Mouse (Mus musculus) right cerebral cortex, adult 2 months (tissue): ENCODE measurements around the gene Grik4.

Experiments
- DNase-seq, 2 experiments: peaks; one replicate each; pipeline ENCODE4 v3.0.0; 2021 to 2022; ENCODE audit warnings: low spot score in 2 of 2

The Grik4 gene

GRCm38 (mm10) chr9:42503709-42504108 lies 440.6 kb downstream of the Grik4 start:
- no peak for DNase-seq

GRCm38 (mm10) chr9:42496296-42496695 lies 448.0 kb downstream of the Grik4 start:
- no peak for DNase-seq

GRCm38 (mm10) chr9:42491780-42492179 lies 452.5 kb downstream of the Grik4 start:
- peak; percentile 59 to 71 for DNase-seq

GRCm38 (mm10) chr9:42490589-42491382 lies 453.5 kb downstream of the Grik4 start:
- DNase-seq: no peak

- no peak for DNase-seq
Observed at GRCm38 (mm10) chr9:42488071-42488470, 456.2 kb downstream of the Grik4 start.

GRCm38 (mm10) chr9:42486913-42487312 lies 457.4 kb downstream of the Grik4 start:
- no peak for DNase-seq

- no peak for DNase-seq
Observed at GRCm38 (mm10) chr9:42484667-42485066, 459.6 kb downstream of the Grik4 start.

- no peak for DNase-seq
Observed at GRCm38 (mm10) chr9:42482944-42483343, 461.3 kb downstream of the Grik4 start.

- DNase-seq: no peak
Observed at GRCm38 (mm10) chr9:42476166-42476565, 468.1 kb downstream of the Grik4 start.

GRCm38 (mm10) chr9:42474244-42474643 lies 470.0 kb downstream of the Grik4 start:
- no peak for DNase-seq

- DNase-seq: peak; percentile 92 to 96
Observed at GRCm38 (mm10) chr9:42471921-42472747, 472.2 kb downstream of the Grik4 start.

- DNase-seq: peak in 1 of 2 experiments; percentile 35
Observed at GRCm38 (mm10) chr9:42471214-42471613, 473.1 kb downstream of the Grik4 start.

GRCm38 (mm10) chr9:42469323-42469722 lies 475.0 kb downstream of the Grik4 start:
- DNase-seq: no peak

GRCm38 (mm10) chr9:42468360-42468759 lies 475.9 kb downstream of the Grik4 start:
- no peak for DNase-seq
